Mouse (Mus musculus): ENCODE results near the gene Adcy1. TPM values are rescaled to one million over a fixed set of nuclear protein-coding genes. Genes with fewer than 3 reads are reported as not detected.

Adcy1 gene
- polyA plus RNA-seq, 1 experiment from 2014 or later: 2.2 TPM

- Histone ChIP-seq H3K27me3 (ENCODE audit: control insufficient read depth, insufficient read depth, low read length) (no peaks in the 10 kb centered on the region), H3K9ac (ENCODE audit: low read length) (no peak overlapping the region), H3K4me1 (ENCODE audit: control insufficient read depth, insufficient read depth, low read length) (no peaks in the 10 kb centered on the region), H3K9me3 (ENCODE audit: control insufficient read depth, low read length) (no peaks in the 10 kb centered on the region), H3K4me3 (ENCODE audit: low read depth, low read length) (no peak overlapping the region), H3K27ac (ENCODE audit: low read depth, low read length) (no peak overlapping the region), H3K36me3 (ENCODE audit: control insufficient read depth, insufficient read depth, low read length) (no peaks in the 10 kb centered on the region), H3K4me2 (no peak overlapping the region)
- 88% methylated on average over 1 of the region's 1 CpGs for WGBS
- DNase-seq (ENCODE audit: low spot score, missing footprints) (no peak), ATAC-seq (ENCODE audit: low FRiP score) (no peak)
Observed at GRCm38 (mm10) chr11:7081893-7082292, 18.6 kb downstream of the Adcy1 start.

GRCm38 (mm10) chr11:7083911-7084310, 20.6 kb downstream of the Adcy1 start:
- Histone ChIP-seq H3K27ac (ENCODE audit: low read depth, low read length) (no peak overlapping the region), H3K4me3 (ENCODE audit: low read depth, low read length) (no peak overlapping the region), H3K27me3 (ENCODE audit: control insufficient read depth, insufficient read depth, low read length) (no peaks in the 10 kb centered on the region), H3K9me3 (ENCODE audit: control insufficient read depth, low read length) (no peaks in the 10 kb centered on the region), H3K4me1 (ENCODE audit: control insufficient read depth, insufficient read depth, low read length) (no peaks in the 10 kb centered on the region), H3K36me3 (ENCODE audit: control insufficient read depth, insufficient read depth, low read length) (no peaks in the 10 kb centered on the region), H3K4me2 (no peak overlapping the region), H3K9ac (ENCODE audit: low read length) (no peak overlapping the region)
- ATAC-seq (ENCODE audit: low FRiP score) (no peak), DNase-seq (ENCODE audit: low spot score, missing footprints) (no peak)
- WGBS: 100% methylated on average over 1 of the region's 1 CpGs

- Histone ChIP-seq H3K9ac (ENCODE audit: low read length) (no peak overlapping the region), H3K27ac (ENCODE audit: low read depth, low read length) (no peak overlapping the region), H3K4me2 (no peak overlapping the region), H3K9me3 (ENCODE audit: control insufficient read depth, low read length) (no peaks in the 10 kb centered on the region), H3K4me3 (ENCODE audit: low read depth, low read length) (no peak overlapping the region), H3K4me1 (ENCODE audit: control insufficient read depth, insufficient read depth, low read length) (no peaks in the 10 kb centered on the region), H3K27me3 (ENCODE audit: control insufficient read depth, insufficient read depth, low read length) (no peaks in the 10 kb centered on the region), H3K36me3 (ENCODE audit: control insufficient read depth, insufficient read depth, low read length) (no peaks in the 10 kb centered on the region)
- DNase-seq (ENCODE audit: low spot score, missing footprints) (no peak), ATAC-seq (ENCODE audit: low FRiP score) (no peak)
- WGBS: 87% methylated on average over 5 of the region's 5 CpGs
Observed at GRCm38 (mm10) chr11:7085184-7085583, 21.9 kb downstream of the Adcy1 start.

GRCm38 (mm10) chr11:7091120-7091519, 27.8 kb downstream of the Adcy1 start:
- Histone ChIP-seq H3K4me1 (ENCODE audit: control insufficient read depth, insufficient read depth, low read length) (no peaks in the 10 kb centered on the region), H3K27me3 (ENCODE audit: control insufficient read depth, insufficient read depth, low read length) (no peaks in the 10 kb centered on the region), H3K36me3 (ENCODE audit: control insufficient read depth, insufficient read depth, low read length) (no peaks in the 10 kb centered on the region), H3K4me2 (no peak overlapping the region), H3K27ac (ENCODE audit: low read depth, low read length) (no peak overlapping the region), H3K9me3 (ENCODE audit: control insufficient read depth, low read length) (no peaks in the 10 kb centered on the region), H3K9ac (ENCODE audit: low read length) (no peak overlapping the region), H3K4me3 (ENCODE audit: low read depth, low read length) (no peak overlapping the region)
- ATAC-seq (ENCODE audit: low FRiP score): no peak
- WGBS: 91% methylated on average over 5 of the region's 5 CpGs
- DNase-seq (ENCODE audit: low spot score, missing footprints): no peak

GRCm38 (mm10) chr11:7094844-7095243, 31.6 kb downstream of the Adcy1 start:
- H3K4me1 ChIP-seq (ENCODE audit: control insufficient read depth, insufficient read depth, low read length): no peaks in the 10 kb centered on the region
- H3K27me3 ChIP-seq (ENCODE audit: control insufficient read depth, insufficient read depth, low read length): no peaks in the 10 kb centered on the region
- H3K4me3 ChIP-seq (ENCODE audit: low read depth, low read length): no peak overlapping the region
- ATAC-seq (ENCODE audit: low FRiP score): no peak
- no peak overlapping the region for H3K27ac ChIP-seq (ENCODE audit: low read depth, low read length)
- 97% methylated on average over 6 of the region's 6 CpGs for WGBS
- no peak overlapping the region for H3K4me2 ChIP-seq
- no peaks in the 10 kb centered on the region for H3K36me3 ChIP-seq (ENCODE audit: control insufficient read depth, insufficient read depth, low read length)
- H3K9me3 ChIP-seq (ENCODE audit: control insufficient read depth, low read length): no peaks in the 10 kb centered on the region
- H3K9ac ChIP-seq (ENCODE audit: low read length): no peak overlapping the region
- no peak for DNase-seq (ENCODE audit: low spot score, missing footprints)

GRCm38 (mm10) chr11:7101674-7102073, 38.4 kb downstream of the Adcy1 start:
- 73% methylated on average over 6 of the region's 6 CpGs for WGBS
- H3K4me1 ChIP-seq (ENCODE audit: control insufficient read depth, insufficient read depth, low read length): no peaks in the 10 kb centered on the region
- H3K4me3 ChIP-seq (ENCODE audit: low read depth, low read length): no peak overlapping the region
- H3K36me3 ChIP-seq (ENCODE audit: control insufficient read depth, insufficient read depth, low read length): no peaks in the 10 kb centered on the region
- no peak for DNase-seq (ENCODE audit: low spot score, missing footprints)
- no peaks in the 10 kb centered on the region; the same call in 1 of the 2 replicates for H3K9me3 ChIP-seq (ENCODE audit: control insufficient read depth, low read length)
- ATAC-seq (ENCODE audit: low FRiP score): no peak
- H3K4me2 ChIP-seq: no peak overlapping the region
- no peaks in the 10 kb centered on the region for H3K27me3 ChIP-seq (ENCODE audit: control insufficient read depth, insufficient read depth, low read length)
- H3K9ac ChIP-seq (ENCODE audit: low read length): no peak overlapping the region
- no peak overlapping the region for H3K27ac ChIP-seq (ENCODE audit: low read depth, low read length)

GRCm38 (mm10) chr11:7102256-7103194, 39.2 kb downstream of the Adcy1 start:
- H3K4me1 ChIP-seq (ENCODE audit: control insufficient read depth, insufficient read depth, low read length): no peaks in the 10 kb centered on the region
- H3K9ac ChIP-seq (ENCODE audit: low read length): no peak overlapping the region
- no peak overlapping the region for H3K4me3 ChIP-seq (ENCODE audit: low read depth, low read length)
- ATAC-seq (ENCODE audit: low FRiP score) (no peak), DNase-seq (ENCODE audit: low spot score, missing footprints) (peak; percentile 80)
- H3K27me3 ChIP-seq (ENCODE audit: control insufficient read depth, insufficient read depth, low read length): no peaks in the 10 kb centered on the region
- H3K27ac ChIP-seq (ENCODE audit: low read depth, low read length): no peak overlapping the region; the same call in 1 of the 2 replicates
- H3K9me3 ChIP-seq (ENCODE audit: control insufficient read depth, low read length): no peaks in the 10 kb centered on the region; the same call in 1 of the 2 replicates
- WGBS: 72% methylated on average over 14 of the region's 14 CpGs
- H3K36me3 ChIP-seq (ENCODE audit: control insufficient read depth, insufficient read depth, low read length): no peaks in the 10 kb centered on the region
- H3K4me2 ChIP-seq: no peak overlapping the region

- H3K9ac ChIP-seq (ENCODE audit: low read length): no peak overlapping the region
- H3K27me3 ChIP-seq (ENCODE audit: control insufficient read depth, insufficient read depth, low read length): no peaks in the 10 kb centered on the region
- H3K4me2 ChIP-seq: no peak overlapping the region
- H3K27ac ChIP-seq (ENCODE audit: low read depth, low read length): no peak overlapping the region
- no peaks in the 10 kb centered on the region; the same call in 1 of the 2 replicates for H3K9me3 ChIP-seq (ENCODE audit: control insufficient read depth, low read length)
- DNase-seq (ENCODE audit: low spot score, missing footprints) (no peak), ATAC-seq (ENCODE audit: low FRiP score) (no peak)
- no peaks in the 10 kb centered on the region for H3K36me3 ChIP-seq (ENCODE audit: control insufficient read depth, insufficient read depth, low read length)
- H3K4me3 ChIP-seq (ENCODE audit: low read depth, low read length): no peak overlapping the region
- WGBS: 89% methylated on average over 8 of the region's 8 CpGs
- H3K4me1 ChIP-seq (ENCODE audit: control insufficient read depth, insufficient read depth, low read length): no peaks in the 10 kb centered on the region
Observed at GRCm38 (mm10) chr11:7105337-7105736, 42.0 kb downstream of the Adcy1 start.

- Histone ChIP-seq H3K4me1 (ENCODE audit: control insufficient read depth, insufficient read depth, low read length) (no peaks in the 10 kb centered on the region), H3K4me2 (no peak overlapping the region), H3K9me3 (ENCODE audit: control insufficient read depth, low read length) (no peaks in the 10 kb centered on the region; the same call in 1 of the 2 replicates), H3K27ac (ENCODE audit: low read depth, low read length) (no peak overlapping the region), H3K9ac (ENCODE audit: low read length) (no peak overlapping the region), H3K4me3 (ENCODE audit: low read depth, low read length) (no peak overlapping the region), H3K27me3 (ENCODE audit: control insufficient read depth, insufficient read depth, low read length) (no peaks in the 10 kb centered on the region), H3K36me3 (ENCODE audit: control insufficient read depth, insufficient read depth, low read length) (no peaks in the 10 kb centered on the region)
- 92% methylated on average over 4 of the region's 4 CpGs for WGBS
- DNase-seq (ENCODE audit: low spot score, missing footprints) (no peak), ATAC-seq (ENCODE audit: low FRiP score) (no peak)
Observed at GRCm38 (mm10) chr11:7109131-7109530, 45.8 kb downstream of the Adcy1 start.
